Mouse (Mus musculus) lung, embryonic 16.5 days (tissue): ENCODE results near the gene Cep128. TPM values are rescaled to one million over a fixed set of nuclear protein-coding genes. Genes with fewer than 3 reads are reported as not detected.
A peak's percentile ranks its signal among the peaks of the same experiment; 100 is the strongest.
"Not testable (repeated sequence)": the region's sequence is repeated elsewhere in the genome, so short reads cannot be mapped to it uniquely, and the experiment has no call there.

Experiments used
- ATAC-seq: fragments of 200-750 bp; cut with Nextera tagmentation; 2 replicates; pipeline ENCODE4 v1.8.0; 2017; ENCODE audit warnings: low read depth, mild to moderate bottlenecking, moderate library complexity
- H3K27ac ChIP-seq: fragments of 300-500 bp; sonication (generic); 2 replicates; pipeline ENCODE4 v1.5.1; 2014; ENCODE audit warnings: mild to moderate bottlenecking, control low read depth, low read length
- H3K27me3 ChIP-seq: fragments of 300-500 bp; sonication (generic); 2 replicates; pipeline ENCODE4 v1.6.1; 2014; ENCODE audit warnings: low read depth, low read length, mixed read lengths; ENCODE audit not compliant: control insufficient read depth, insufficient read depth
- H3K36me3 ChIP-seq: fragments of 300-500 bp; sonication (generic); 2 replicates; pipeline ENCODE4 v1.6.1; 2014; ENCODE audit warnings: low read length; ENCODE audit not compliant: control insufficient read depth, insufficient read depth
- H3K4me1 ChIP-seq: fragments of 300-500 bp; sonication (generic); replicated peaks from 2 replicates; pipeline ENCODE4 v1.6.1; 2014; ENCODE audit warnings: low read length, mixed read lengths; ENCODE audit not compliant: control insufficient read depth, insufficient read depth
- H3K4me2 ChIP-seq: fragments of 300-500 bp; sonication (generic); 2 replicates; pipeline ENCODE4 v1.6.1; 2014; ENCODE audit warnings: low read depth, low read length, control low read depth
- H3K4me3 ChIP-seq: fragments of 300-500 bp; sonication (generic); 2 replicates; pipeline ENCODE4 v1.5.1; 2014; ENCODE audit warnings: mild to moderate bottlenecking, low read length, control low read depth
- H3K9ac ChIP-seq: fragments of 300-500 bp; sonication (generic); 2 replicates; pipeline ENCODE4 v1.6.1; 2014; ENCODE audit warnings: low read length, control low read depth
- H3K9me3 ChIP-seq: fragments of 300-500 bp; sonication (generic); 2 replicates; pipeline ENCODE4 v1.6.1; 2016; ENCODE audit warnings: low read length; ENCODE audit not compliant: control insufficient read depth
- WGBS: fragments of 180-500 bp; shearing (Covaris S2); extraction: QIAGEN DNeasy Blood & Tissue Kit; methylation state at CpG from one replicate; pipeline ENCODE4 v1.1.7; 2014; 5-methylcytosine and 5-hydroxymethylcytosine counted together
- polyA plus RNA-seq: library from polyadenylated mRNA; unstranded; fragments of >200 nt; fragmentation: Nextera tagmentation; extraction: Ambion mirVana; gene quantifications from 2 replicates; pipeline ENCODE4 v1.2.1, GENCODE M21; 2015

Cep128 gene
- polyA plus RNA-seq, 1 experiment from 2014 or later, result 11.1 TPM

- H3K4me2 ChIP-seq, result no peak overlapping the region
- no peaks in the 10 kb centered on the region for H3K4me1 ChIP-seq
- H3K4me3 ChIP-seq, result no peak overlapping the region
- H3K9ac ChIP-seq, result no peak overlapping the region
- H3K27ac ChIP-seq, result no peak overlapping the region
- H3K36me3 ChIP-seq, result no peaks in the 10 kb centered on the region
- no peaks in the 10 kb centered on the region for H3K9me3 ChIP-seq
- ATAC-seq, result no peak
- H3K27me3 ChIP-seq, result no peaks in the 10 kb centered on the region
- 88% methylated on average over 4 of the region's 4 CpGs for whole genome bisulfite sequencing
Measured at GRCm38 (mm10) chr12:91410306-91410705, 26.1 kb upstream of the Cep128 start.

- Histone ChIP-seq H3K4me2 (peak overlapping the region; percentile 82), H3K9me3 (no peaks in the 10 kb centered on the region), H3K27me3 (peaks cover 7% of the 10 kb centered on the region), H3K4me1 (peaks cover 3% of the 10 kb centered on the region), H3K4me3 (peak overlapping the region; percentile 54), H3K27ac (no peak overlapping the region), H3K9ac (peak overlapping the region; percentile 54), H3K36me3 (no peaks in the 10 kb centered on the region)
- WGBS, result 4% methylated on average over 12 of the region's 12 CpGs
- ATAC-seq, result no peak; the same call in 1 of the 2 replicates
Measured at GRCm38 (mm10) chr12:91401049-91401352, 16.8 kb upstream of the Cep128 start.

DNA sequence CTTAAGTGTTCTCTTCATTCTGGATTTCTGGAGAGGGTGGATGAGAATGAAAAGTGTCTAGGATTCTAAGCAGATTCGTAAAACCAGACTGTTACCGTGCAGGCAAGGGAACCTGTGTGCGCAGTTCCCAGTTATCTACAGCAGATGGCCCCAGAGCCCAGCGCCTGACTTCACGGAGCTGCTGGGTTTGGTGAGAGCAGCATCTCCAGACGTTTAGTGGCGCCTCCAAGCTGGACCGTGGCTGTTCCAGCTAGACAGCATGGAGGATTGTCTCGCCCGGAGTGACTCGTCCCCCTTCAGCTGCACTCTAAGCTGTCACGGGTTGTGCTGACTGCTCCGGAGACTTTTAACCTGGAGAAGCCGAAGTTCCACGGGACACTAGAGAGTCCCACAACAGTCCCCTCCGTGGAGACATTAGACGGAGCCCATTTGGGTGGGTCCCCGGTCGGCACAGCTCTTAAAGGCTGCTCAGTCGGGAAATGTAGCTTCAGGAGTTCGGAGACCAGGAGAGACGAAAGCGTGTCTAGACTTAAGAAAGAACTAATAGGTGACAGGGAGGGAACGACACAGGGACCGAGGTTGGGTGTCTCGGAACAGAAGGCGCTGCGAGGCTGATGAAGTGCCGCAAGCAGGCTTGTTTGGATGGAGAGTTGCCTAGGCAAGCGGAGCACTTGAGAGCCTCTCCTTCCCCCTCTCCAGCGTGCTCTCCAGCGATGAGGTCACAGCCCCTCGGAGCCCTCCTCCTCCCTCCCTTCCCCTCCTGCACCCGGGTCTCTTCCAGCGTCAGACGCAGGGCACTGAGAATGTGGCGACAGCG, 16.2 kb upstream of the Cep128 start:
- Histone ChIP-seq H3K9me3 (no peaks in the 10 kb centered on the region), H3K4me1 (peaks cover 3% of the 10 kb centered on the region), H3K9ac (peak overlapping the region; percentile 54), H3K4me2 (peak overlapping the region; percentile 82), H3K27ac (no peak overlapping the region), H3K36me3 (no peaks in the 10 kb centered on the region), H3K27me3 (peaks cover 7% of the 10 kb centered on the region), H3K4me3 (peak overlapping the region; percentile 54)
- under 1% methylated on average over 38 of the region's 38 CpGs for WGBS
- ATAC-seq, result peak; percentile 94

DNA sequence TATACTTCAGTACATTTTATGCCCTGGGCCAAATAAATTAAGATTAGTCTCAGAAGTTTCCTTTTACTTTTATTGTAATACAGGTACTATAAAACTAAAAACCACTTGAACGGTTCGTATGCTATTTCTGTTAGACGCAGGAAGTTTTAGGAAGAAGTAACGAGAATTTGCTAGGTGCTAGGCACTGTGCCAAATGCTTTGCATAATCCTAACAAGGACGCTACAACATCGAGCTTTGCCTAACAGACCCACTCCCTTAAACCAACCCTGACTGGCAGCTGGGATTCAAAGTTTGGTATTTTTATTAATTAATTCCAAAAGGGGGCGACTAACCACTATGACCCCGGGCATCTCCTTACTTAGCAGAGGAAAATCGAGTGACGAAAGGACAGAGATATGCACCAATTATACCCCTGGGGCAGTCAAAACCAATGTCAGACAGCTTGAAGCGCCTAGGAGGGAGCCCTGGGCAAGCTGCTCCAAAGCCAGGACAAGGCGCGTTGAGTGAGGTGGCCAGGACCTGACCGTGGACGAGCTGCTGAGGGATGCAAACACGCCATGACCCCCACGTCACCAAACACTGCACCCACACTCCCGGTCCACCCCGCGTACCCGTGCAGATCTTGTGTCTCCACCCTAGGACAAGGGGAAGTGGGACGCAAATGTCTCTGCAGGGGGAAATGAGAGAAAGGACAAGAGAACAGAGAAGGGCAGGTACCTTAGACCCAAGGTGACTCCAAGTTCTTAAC, 519 bp downstream of the Cep128 start:
- Histone ChIP-seq H3K4me2 (peak overlapping the region; percentile 94), H3K4me1 (peaks cover 4% of the 10 kb centered on the region; the same call in 1 of the 2 replicates), H3K9me3 (no peaks in the 10 kb centered on the region), H3K9ac (peak overlapping the region; percentile 71), H3K27ac (no peak overlapping the region), H3K4me3 (peak overlapping the region; percentile 70), H3K36me3 (no peaks in the 10 kb centered on the region), H3K27me3 (no peaks in the 10 kb centered on the region)
- 1% methylated on average over 22 of the region's 22 CpGs for WGBS
- peak; percentile 53 for ATAC-seq

DNA sequence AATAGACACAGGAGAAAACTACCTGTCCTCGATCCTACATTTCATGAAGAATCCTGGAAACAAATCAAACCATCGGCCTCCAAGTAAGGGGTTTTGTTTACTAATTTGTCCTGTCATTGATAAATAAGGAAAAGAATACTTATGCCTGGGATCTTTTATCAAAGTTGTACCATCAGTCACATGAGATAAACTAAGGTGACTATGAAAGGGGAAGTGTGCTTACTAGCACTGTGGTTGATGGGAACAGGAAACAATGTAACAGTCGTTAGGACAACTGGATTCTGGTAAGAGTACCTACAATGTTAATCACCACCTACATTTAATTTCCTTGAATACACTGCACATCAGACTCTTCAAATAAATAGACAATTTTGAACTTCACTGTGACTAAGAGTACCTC, 15.0 kb downstream of the Cep128 start:
- Histone ChIP-seq H3K4me1 (no peaks in the 10 kb centered on the region), H3K27ac (no peak overlapping the region), H3K4me3 (no peak overlapping the region), H3K36me3 (0 out of 2 replicates have a peak, but pooled peaks cover 3% of the 10 kb centered on the region), H3K4me2 (no peak overlapping the region), H3K9ac (no peak overlapping the region), H3K27me3 (no peaks in the 10 kb centered on the region), H3K9me3 (no peaks in the 10 kb centered on the region)
- WGBS, result 65% methylated on average over 3 of the region's 3 CpGs
- ATAC-seq, result no peak

DNA sequence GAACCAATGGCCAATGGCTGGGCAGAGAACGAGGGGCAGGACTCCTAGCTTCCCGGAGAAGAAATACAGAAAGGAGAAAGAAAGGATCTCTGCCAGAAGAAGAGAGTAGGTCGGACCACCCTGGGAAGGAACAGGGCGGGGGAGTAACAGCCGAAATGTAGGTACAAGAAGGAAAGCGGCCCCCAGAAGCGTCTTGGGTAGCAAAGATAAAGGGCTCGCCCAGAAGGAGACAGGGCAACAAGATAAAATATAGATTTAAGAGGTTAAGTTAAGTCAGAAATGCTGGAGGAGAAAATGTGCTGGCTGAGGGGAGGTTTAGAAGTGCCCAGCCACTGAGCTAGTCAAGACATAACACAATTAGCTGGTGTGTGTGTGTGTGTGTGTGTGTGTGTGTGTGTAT, 30.4 kb downstream of the Cep128 start:
- Histone ChIP-seq H3K4me3 (no peak overlapping the region), H3K27ac (no peak overlapping the region), H3K4me2 (no peak overlapping the region), H3K9ac (no peak overlapping the region), H3K9me3 (no peaks in the 10 kb centered on the region), H3K27me3 (no peaks in the 10 kb centered on the region), H3K36me3 (no peaks in the 10 kb centered on the region), H3K4me1 (no peaks in the 10 kb centered on the region)
- ATAC-seq, result no peak
- 89% methylated on average over 8 of the region's 8 CpGs for WGBS

DNA sequence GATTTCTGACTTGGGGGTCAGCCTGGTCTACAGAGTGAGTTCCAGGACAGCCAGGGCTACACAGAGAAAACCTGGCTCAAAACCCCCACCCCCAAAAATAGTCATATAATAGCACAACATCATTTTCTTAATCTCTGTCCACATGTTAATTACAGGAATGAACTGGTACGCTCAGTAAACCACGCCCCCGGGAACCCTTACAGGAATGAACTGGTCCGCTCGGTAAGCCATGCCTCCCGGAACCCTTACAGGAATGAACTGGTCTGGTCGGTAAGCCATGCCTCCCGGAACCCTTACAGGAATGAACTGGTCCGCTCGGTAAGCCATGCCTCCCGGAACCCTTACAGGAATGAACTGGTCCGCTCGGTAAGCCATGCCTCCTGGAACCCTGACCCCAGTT, 45.6 kb downstream of the Cep128 start:
- not testable (repeated sequence) for H3K4me2 ChIP-seq, H3K9me3 ChIP-seq, H3K4me3 ChIP-seq, ATAC-seq, H3K9ac ChIP-seq, H3K27ac ChIP-seq, H3K27me3 ChIP-seq, H3K4me1 ChIP-seq, H3K36me3 ChIP-seq
- WGBS, result 95% methylated on average over 13 of the region's 13 CpGs

DNA sequence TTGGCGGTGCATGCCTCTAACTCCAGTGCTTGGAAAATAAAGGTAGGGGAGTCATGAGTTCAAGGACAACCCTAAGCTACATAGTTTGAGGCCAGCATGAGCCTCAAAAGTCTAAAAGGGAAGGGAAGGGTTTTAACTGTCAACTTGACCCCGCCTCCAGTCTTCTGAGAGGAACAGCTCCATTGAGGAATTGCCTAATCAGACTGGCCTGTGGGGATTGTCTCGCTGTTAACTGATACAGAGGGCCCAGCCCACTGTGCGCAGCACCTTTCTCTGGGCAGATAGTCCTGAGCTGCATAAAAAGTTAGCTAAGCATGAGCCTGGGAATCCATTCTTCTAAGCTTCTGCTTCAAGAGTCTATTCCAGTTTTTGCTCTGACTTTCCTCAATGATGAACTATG, 56.7 kb downstream of the Cep128 start:
- Histone ChIP-seq H3K4me1 (no peaks in the 10 kb centered on the region), H3K9me3 (no peaks in the 10 kb centered on the region), H3K27ac (no peak overlapping the region), H3K27me3 (no peaks in the 10 kb centered on the region), H3K9ac (no peak overlapping the region), H3K36me3 (0 out of 2 replicates have a peak, but pooled peaks cover 2% of the 10 kb centered on the region), H3K4me2 (no peak overlapping the region), H3K4me3 (no peak overlapping the region)
- no peak for ATAC-seq
- WGBS, result 80% methylated on average over 4 of the region's 4 CpGs

DNA sequence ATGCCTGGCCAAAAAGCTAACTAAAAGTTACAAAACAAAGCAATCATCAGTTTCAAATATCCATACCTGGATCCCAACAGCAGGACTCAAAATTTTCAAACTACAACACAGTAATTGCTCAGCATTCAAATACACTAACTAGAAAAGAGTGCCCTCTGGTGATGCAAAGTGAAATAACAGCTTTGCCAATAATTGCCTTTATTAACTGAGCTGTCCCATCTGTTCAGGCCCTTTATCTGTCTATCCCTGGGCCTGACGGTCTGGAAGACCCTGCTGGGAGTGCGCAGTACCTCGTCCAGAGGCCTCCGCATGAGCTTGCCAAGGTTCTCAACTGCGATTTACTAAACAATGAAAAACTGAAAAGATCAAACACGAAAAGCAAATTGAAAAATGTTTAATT, 58.1 kb downstream of the Cep128 start:
- 0 out of 2 replicates have a peak, but pooled peaks cover 2% of the 10 kb centered on the region for H3K36me3 ChIP-seq
- H3K27me3 ChIP-seq, result no peaks in the 10 kb centered on the region
- ATAC-seq, result peak; percentile 61
- H3K4me2 ChIP-seq, result no peak overlapping the region
- no peaks in the 10 kb centered on the region for H3K9me3 ChIP-seq
- H3K9ac ChIP-seq, result no peak overlapping the region
- WGBS, result 31% methylated on average over 6 of the region's 6 CpGs
- no peaks in the 10 kb centered on the region for H3K4me1 ChIP-seq
- H3K27ac ChIP-seq, result no peak overlapping the region
- no peak overlapping the region for H3K4me3 ChIP-seq
